Mouse (Mus musculus) testis, adult 2 months (tissue): ENCODE results near the gene Efna2.

Source experiments
- CTCF ChIP-seq: fragments of 200-500 bp; IDR thresholded peaks from 2 replicates; pipeline ENCODE4 v1.5.1; 2012; ENCODE audit warnings: low read depth, mild to moderate bottlenecking, inconsistent platforms, low read length, moderate library complexity; ENCODE audit not compliant: control insufficient read depth, insufficient read depth, insufficient replicate concordance
- POLR2A ChIP-seq: fragments of 200-500 bp; IDR thresholded peaks from 2 replicates; pipeline ENCODE4 v1.6.1; 2012; ENCODE audit warnings: low read depth, mild to moderate bottlenecking, inconsistent platforms, low read length, moderate library complexity; ENCODE audit not compliant: control insufficient read depth

DNA sequence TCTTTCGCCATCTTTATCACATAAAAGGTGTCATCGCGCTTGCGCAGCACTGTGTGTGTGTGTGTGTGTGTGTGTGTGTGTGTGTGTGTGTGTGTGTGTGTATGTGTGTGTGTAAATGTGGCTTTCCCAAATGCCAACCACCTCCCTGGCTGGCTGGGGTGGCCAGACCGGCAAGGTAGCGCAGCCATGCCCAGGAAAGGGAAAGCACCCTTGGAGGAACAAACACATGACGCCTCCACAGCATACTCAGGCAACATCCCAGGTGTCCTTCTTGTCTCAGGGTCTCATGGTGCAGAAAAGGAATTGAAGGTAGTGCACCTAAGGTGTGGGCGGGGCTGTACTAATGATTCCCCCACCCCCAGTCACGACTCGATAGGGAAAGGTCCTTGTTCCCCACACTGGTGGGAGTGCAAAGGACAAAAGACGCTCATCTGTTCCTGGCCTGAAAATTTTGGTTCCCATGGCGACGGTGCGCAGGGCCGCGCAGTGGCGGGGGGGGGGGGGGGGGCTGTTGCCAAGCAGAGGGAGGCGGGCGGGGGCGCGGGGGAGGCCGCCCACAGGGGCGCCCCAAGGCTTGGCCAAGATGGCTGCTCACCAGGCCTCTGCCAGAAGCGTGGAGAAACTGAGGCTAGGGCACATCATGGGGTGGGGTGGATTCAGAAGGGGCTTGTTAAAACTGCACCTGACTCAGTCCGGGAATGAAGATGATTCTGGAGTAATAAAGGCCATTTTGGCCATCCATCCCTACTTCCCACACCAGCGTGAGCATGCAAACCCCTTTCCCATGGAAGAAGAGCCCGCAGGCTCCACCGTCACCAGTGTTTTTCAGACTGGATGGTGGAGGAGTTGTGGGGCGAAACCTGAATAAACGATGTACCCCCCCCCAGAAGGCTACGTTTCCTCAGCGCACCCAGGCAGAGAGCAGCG is 41.4 kb upstream of the Efna2 start:
- TF ChIP-seq CTCF: no peak
- no peak for TF ChIP-seq POLR2A
